Mouse (Mus musculus): ENCODE results near the gene Atxn7l2. TPM values are rescaled to one million over a fixed set of nuclear protein-coding genes. Genes with fewer than 3 reads are reported as not detected.

Atxn7l2 gene
- total and polyA plus RNA-seq, 3 experiments, result 5.6 to 14.6 TPM; not detected in 1

DNA sequence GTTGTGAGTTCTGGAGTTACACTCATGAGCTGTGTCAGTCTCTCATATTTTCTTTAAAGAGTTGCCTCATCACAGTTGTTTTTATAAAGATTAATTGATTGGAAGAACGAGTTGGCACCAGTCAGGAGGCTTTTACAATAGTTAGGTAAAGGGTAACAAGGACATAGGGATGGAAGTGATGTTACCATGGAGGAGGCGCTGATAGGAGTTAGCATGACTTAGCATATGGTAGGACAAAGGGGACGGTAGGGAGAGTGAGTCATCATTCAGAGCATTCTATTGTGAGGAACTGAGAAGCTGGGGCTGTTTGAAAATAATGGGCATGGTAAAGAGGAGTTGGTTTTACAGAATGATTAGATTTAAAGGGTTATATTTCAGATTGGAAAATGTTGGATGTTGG lies 48.6 kb upstream of the Atxn7l2 start (continued):
- 0 out of 2 replicates have a peak, but pooled peaks have one; percentile 19 for TF ChIP-seq CHD1 (IDR thresholded peaks at IDR 0.05; ENCODE audit: low read depth, low read length)
- TF ChIP-seq SMC3 (IDR thresholded peaks at IDR 0.05; ENCODE audit: low read depth, low read length), result no peak

DNA sequence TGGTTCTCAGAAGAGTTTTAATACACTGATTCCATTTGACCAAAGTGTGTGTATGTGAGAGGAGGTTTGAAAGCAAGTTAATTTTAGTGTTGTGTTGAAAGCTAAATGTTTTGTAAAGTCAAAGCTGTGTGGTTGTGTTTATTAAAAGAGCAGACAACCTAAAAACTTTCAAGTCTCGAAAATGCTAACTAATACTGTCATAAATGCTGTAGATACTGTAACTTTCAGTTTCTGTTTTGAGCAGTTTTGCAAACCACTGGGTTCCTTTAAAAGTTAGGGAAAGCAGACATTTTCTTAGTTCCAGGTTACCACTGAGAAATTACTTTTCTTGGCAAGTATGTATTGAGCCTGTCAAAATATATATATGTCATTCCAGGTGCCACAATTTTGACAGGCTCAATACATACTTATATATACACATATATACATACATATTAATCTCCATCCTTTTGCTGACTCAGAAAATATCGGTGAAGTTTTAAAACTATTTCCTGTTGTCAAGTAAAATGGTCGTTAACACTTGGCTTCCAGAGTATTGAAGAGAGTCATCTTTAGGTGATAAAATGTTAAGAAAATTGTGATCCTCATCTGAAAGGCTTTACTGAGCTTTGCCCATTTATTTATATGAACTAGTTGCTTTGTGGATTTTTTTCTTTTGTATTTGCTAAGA lies 47.2 kb upstream of the Atxn7l2 start:
- Histone ChIP-seq H3K27ac (ENCODE audit: control insufficient read depth, low read depth, low read length) (peak overlapping the region; percentile 54), H3K4me3 (ENCODE audit: control insufficient read depth in 1 of 2, insufficient read depth in 1 of 2, low read depth in 2 of 2, low read length in 2 of 2) (peak overlapping the region; percentile 84 to 94), H3K4me1 (ENCODE audit: control insufficient read depth in 1 of 2, insufficient read depth in 2 of 2, low read length in 2 of 2) (peaks cover 3 to 11% of the 10 kb centered on the region in 2 experiments; a peak in 3 of 4 replicates), H3K9me3 (replicated peaks; ENCODE audit: insufficient read depth, low read length) (no peaks in the 10 kb centered on the region), H3K9ac (ENCODE audit: control insufficient read depth, low read depth, low read length, poor library complexity, severe bottlenecking) (peak overlapping the region; percentile 93), H3K36me3 (ENCODE audit: control insufficient read depth in 1 of 2, insufficient read depth in 2 of 2, low read length in 2 of 2) (peaks cover 16 to 19% of the 10 kb centered on the region in 2 experiments), H3K27me3 (ENCODE audit: control insufficient read depth in 1 of 2, insufficient read depth in 2 of 2, low read length in 2 of 2) (no peaks in the 10 kb centered on the region), H3K79me2 (ENCODE audit: control insufficient read depth, insufficient read depth, low read length, poor library complexity) (peaks cover 42% of the 10 kb centered on the region)
- peak; percentile 37 for DNase-seq (ENCODE audit: low read depth, low spot score)
- TF ChIP-seq POLR2AphosphoS5 (IDR thresholded peaks at IDR 0.05; ENCODE audit: borderline replicate concordance, low read depth, low read length), result no peak
- no peak for TF ChIP-seq POLR2A (IDR thresholded peaks at IDR 0.05; ENCODE audit: control insufficient read depth in 1 of 2, insufficient read depth in 1 of 2, low read depth in 1 of 2, low read length in 2 of 2, poor library complexity in 1 of 2)
- no peak for TF ChIP-seq ZKSCAN1 (IDR thresholded peaks at IDR 0.05; ENCODE audit: low read depth, low read length)
- TF ChIP-seq MAFK (IDR thresholded peaks at IDR 0.05; ENCODE audit: borderline replicate concordance, low read depth, low read length), result peak; percentile 78

DNA sequence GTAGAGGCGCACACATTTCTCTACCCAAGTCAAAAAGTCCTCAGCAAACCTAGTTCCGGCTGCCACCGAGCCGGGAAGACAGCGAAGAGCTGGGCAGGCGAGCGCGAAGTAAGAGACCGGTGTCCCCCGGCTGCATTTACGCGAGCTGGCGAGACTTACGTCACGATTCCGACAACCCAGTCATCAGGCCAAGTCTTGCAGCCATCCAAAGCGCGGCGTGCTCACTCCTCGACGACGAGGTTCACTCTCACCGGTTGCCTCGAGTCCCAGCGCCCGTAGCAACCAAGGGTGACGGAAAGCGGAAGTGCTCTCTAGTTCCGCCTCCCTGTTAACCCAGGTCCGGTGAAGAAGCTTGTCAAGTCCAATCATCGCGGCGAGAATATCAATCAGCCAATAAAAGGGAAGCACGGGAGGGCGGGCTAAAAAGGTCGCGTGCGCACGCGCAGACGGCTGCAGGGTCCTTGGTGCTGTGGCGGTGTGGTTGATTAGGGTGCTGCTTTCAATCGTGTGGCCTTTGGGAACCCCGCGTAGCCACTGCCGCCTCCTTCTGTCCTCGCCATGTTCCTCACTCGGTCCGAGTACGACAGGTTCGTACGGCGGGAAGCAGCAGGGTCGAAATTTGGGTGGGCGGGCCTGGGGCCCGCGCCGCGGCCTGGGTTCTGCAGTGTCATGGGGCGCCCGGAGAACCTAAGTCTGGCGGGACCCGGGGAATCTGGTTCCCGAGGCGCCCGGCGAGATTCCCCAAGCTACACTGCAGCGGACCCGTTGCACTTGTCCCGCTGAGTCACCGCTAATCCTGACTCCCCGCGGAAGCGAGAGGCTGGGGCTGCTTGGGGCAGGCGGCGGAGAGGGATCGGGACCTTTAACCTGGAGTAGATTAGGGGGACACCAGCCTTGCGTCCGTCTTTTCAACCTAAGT lies 46.2 kb upstream of the Atxn7l2 start, which contains the start of gene Psma5:
Gene Psma5, plus strand, starts transcription at position 208 of the 919 bp plus-strand sequence.
- peak; percentile 100 for DNase-seq (ENCODE audit: low read depth, low spot score)
- Histone ChIP-seq H3K4me3 (ENCODE audit: control insufficient read depth in 1 of 2, insufficient read depth in 1 of 2, low read depth in 2 of 2, low read length in 2 of 2) (peak within 1 kb of the TSS; percentile 84 to 94), H3K9me3 (replicated peaks; ENCODE audit: insufficient read depth, low read length) (no peaks in the 10 kb centered on the region), H3K27me3 (ENCODE audit: control insufficient read depth in 1 of 2, insufficient read depth in 2 of 2, low read length in 2 of 2) (no peaks in the 10 kb centered on the region), H3K36me3 (ENCODE audit: control insufficient read depth in 1 of 2, insufficient read depth in 2 of 2, low read length in 2 of 2) (peaks cover 10 to 19% of the 10 kb centered on the region in 2 experiments), H3K27ac (ENCODE audit: control insufficient read depth, low read depth, low read length) (peak within 1 kb of the TSS; percentile 93), H3K79me2 (ENCODE audit: control insufficient read depth, insufficient read depth, low read length, poor library complexity) (peaks cover 42% of the 10 kb centered on the region), H3K9ac (ENCODE audit: control insufficient read depth, low read depth, low read length, poor library complexity, severe bottlenecking) (peak within 1 kb of the TSS; percentile 93), H3K4me1 (ENCODE audit: control insufficient read depth in 1 of 2, insufficient read depth in 2 of 2, low read length in 2 of 2) (peaks cover 3 to 11% of the 10 kb centered on the region in 2 experiments; a peak in 3 of 4 replicates)
- TF ChIP-seq UBTF (IDR thresholded peaks at IDR 0.05; ENCODE audit: borderline replicate concordance, insufficient read depth, low read depth, low read length) (no peak; the same call in 1 of the 2 replicates), TAL1 (IDR thresholded peaks at IDR 0.05; ENCODE audit: low read length) (no peak), SIN3A (IDR thresholded peaks at IDR 0.05; ENCODE audit: low read length) (peak; percentile 99), ETS1 (IDR thresholded peaks at IDR 0.05; ENCODE audit: low read depth, low read length) (peak; percentile 76), MAX (IDR thresholded peaks at IDR 0.05; ENCODE audit: low read length) (peak; percentile 97), ZMIZ1 (IDR thresholded peaks at IDR 0.05; ENCODE audit: low read depth, low read length) (peak; percentile 87), MXI1 (IDR thresholded peaks at IDR 0.05; ENCODE audit: low read depth, low read length) (peak; percentile 98), ZC3H11A (IDR thresholded peaks at IDR 0.05; ENCODE audit: low read depth, low read length) (no peak), TBP (IDR thresholded peaks at IDR 0.05; ENCODE audit: low read depth, low read length) (peak; percentile 69; the same call in 1 of the 2 replicates), CHD2 (IDR thresholded peaks at IDR 0.05; ENCODE audit: low read length) (peak; percentile 85), USF1 (IDR thresholded peaks at IDR 0.05; ENCODE audit: low read depth, low read length) (no peak), CHD1 (IDR thresholded peaks at IDR 0.05; ENCODE audit: low read depth, low read length) (0 out of 2 replicates have a peak, but pooled peaks have one; percentile 69), MAZ (IDR thresholded peaks at IDR 0.05; ENCODE audit: low read depth, low read length) (0 out of 2 replicates have a peak, but pooled peaks have one; percentile 20), MYC (IDR thresholded peaks at IDR 0.05; ENCODE audit: low read depth, low read length) (peak; percentile 91; the same call in 1 of the 2 replicates), JUND (IDR thresholded peaks at IDR 0.05; ENCODE audit: low read depth, low read length) (no peak), NELFE (IDR thresholded peaks at IDR 0.05; ENCODE audit: low read depth, low read length) (peak; percentile 88), HCFC1 (IDR thresholded peaks at IDR 0.05; ENCODE audit: low read depth, low read length) (peak; percentile 91), BHLHE40 (IDR thresholded peaks at IDR 0.05; ENCODE audit: borderline replicate concordance, low read depth, low read length) (0 out of 2 replicates have a peak, but pooled peaks have one; percentile 39), RCOR1 (IDR thresholded peaks at IDR 0.05; ENCODE audit: low read depth, low read length) (no peak), NRF1 (IDR thresholded peaks at IDR 0.05; ENCODE audit: insufficient read depth, low read depth, low read length, poor library complexity, severe bottlenecking) (peak; percentile 82), KAT2A (conservative IDR thresholded peaks at IDR 0.05; ENCODE audit: low read depth, low read length) (peak; percentile 83)

Measured in MEL (cell line).